Mouse (Mus musculus) cerebellum, postnatal 4 days (tissue): ENCODE measurements around the gene Ppil6.

ENCODE experiments used
- DNase-seq, 2 experiments: peaks; one replicate each; pipeline ENCODE4 v3.0.0; 2022; ENCODE audit warnings: low spot score in 2 of 2, mixed read lengths in 1 of 2

The Ppil6 gene

GRCm38 (mm10) chr10:41525696-41526095 is 35.5 kb downstream of the Ppil6 start:
- DNase-seq, result no peak

- no peak for DNase-seq
Observed at GRCm38 (mm10) chr10:41529972-41530371, 39.7 kb downstream of the Ppil6 start.

GRCm38 (mm10) chr10:41535991-41536390 is 45.8 kb downstream of the Ppil6 start:
- no peak for DNase-seq

DNA sequence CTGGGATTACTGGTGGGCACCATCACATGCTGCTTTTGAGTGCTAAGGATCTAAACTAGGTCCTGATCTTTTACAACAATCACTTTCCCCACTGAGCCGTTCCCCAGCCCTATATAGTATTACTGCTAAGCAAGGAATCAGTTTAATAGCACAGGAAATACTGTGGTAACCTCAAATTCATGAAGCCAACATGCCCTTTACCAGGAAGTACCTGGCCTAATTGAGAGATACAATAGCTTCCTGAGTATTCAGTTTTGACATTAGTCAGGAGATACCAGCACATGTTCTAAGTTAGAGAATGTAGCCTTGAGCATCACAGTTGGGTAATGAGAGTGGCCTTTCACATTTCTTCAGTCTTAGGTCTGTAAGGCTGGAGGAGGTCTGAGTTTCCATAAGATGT is 46.5 kb downstream of the Ppil6 start:
- DNase-seq, result no peak

GRCm38 (mm10) chr10:41537226-41537982 is 47.2 kb downstream of the Ppil6 start:
- no peak for DNase-seq

GRCm38 (mm10) chr10:41537983-41538330 is 47.7 kb downstream of the Ppil6 start:
- DNase-seq, result no peak

DNA sequence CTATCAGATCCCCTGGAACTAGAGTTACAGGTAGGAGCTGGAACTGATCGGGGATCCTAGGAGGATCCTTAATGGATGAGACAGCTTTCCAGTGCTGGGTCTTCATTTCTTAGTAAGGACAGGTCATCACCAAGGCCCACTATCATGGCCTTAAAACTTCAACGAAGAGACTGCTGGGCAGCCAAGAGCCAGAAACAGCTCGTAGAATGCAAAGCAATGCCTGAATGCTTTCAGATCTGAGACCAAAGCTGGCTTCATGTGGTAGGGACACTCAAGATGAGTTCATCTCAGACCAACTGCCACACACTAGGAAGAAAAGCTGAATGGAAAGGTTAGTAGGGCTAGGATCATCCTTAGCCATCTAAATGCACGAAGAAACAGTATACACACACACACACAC is 48.7 kb downstream of the Ppil6 start:
- no peak for DNase-seq

DNA sequence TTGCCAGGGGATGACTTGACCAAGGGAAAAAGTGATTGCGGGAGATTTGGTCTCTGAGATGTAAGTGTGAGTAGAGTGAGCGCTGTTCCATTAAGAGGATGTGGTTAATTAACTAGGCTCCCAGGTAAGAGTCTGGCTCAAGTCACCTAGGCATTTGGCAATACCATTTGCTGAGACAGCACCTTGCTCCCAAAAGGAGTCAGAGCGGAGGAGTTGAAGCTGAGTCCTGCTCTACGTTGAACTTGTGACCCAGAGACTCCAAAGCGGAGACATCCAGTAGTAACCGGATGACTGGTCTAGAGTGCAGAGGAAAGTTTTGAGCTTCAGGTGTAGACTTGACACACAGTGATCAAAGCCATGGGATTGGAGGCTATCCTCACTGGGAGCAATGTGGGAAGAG is 51.8 kb downstream of the Ppil6 start:
- DNase-seq, result no peak

GRCm38 (mm10) chr10:41543439-41543838 is 53.2 kb downstream of the Ppil6 start:
- DNase-seq, result no peak

DNA sequence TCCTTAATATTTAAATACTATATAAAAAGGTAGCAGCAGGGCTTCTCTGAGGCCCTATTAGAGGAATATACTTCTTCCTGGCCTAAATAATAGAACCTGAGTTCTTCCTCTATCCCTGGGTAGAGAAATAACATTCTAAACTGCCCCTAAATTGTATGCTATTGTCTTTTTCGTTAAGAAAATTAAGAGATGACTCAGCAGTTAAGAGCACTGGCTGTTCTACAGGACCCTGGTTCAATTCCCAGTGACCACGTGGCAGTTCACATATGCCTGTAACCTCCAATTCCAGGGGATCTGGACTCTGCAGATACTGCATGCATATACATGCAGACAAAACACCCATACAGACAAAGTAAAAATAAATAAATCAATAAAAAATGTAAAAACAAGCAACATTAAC is 53.6 kb downstream of the Ppil6 start:
- DNase-seq, result no peak

GRCm38 (mm10) chr10:41544481-41545190 is 54.4 kb downstream of the Ppil6 start:
- no peak for DNase-seq

- no peak for DNase-seq
Observed at GRCm38 (mm10) chr10:41545224-41545755, 55.1 kb downstream of the Ppil6 start.

DNA sequence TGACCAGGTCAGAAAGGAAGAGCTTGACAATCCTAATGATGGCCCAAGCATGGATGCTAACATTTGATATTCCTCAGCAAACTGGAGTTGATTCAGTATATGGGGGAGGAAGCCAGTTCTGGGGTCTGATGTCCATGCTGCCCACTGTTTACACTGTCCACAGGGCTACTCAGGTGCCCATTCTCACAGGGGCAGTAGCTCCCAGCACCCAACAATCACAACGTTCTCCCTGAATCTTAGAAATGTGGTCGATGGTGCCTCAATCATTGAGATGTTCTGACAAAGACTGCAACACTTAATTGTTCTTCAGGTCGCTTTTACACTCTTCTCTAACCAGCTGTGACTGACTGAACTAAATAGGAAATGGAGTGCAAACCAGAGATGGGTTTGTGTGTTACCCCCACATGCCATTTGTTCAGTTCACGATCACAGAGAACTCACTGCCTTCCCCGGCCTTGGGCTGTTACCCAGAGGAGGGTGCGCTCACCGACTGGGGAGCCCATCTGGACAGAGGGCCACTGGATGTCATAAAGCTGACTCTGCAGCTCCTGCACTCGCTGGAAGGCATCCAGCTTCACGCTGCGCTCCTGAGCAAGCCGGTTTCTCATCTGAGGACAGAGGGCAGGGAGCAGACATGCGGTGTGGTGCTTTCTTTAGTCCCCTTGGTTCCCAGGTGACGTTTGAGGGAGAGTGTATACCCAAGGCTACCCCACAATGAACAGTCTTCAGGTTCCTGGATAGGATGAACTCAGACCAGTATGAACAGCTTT is 56.3 kb downstream of the Ppil6 start:
- DNase-seq, result peak in 1 of 2 experiments; percentile 17

DNA sequence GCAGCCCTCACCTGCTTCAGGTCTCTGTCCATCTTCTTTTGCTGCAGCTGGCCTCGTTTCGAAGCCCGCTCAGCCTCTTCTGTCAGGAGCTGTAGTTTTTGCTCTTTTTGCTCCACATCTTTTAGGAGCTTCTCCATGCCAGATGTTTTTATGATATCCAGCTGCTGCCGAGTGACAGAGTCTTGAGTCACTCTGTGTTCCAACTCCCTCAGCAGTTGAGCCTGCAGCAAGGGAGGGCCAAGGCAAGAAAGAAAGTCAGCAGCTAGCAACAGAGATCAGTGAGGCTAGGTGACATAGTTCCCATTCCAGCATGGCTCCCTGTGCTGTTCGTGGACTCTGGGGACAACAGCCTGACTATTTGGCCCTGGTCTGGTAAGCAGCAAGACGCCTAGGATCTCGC is 60.5 kb downstream of the Ppil6 start:
- no peak for DNase-seq

- no peak for DNase-seq
Observed at GRCm38 (mm10) chr10:41552319-41552718, 62.1 kb downstream of the Ppil6 start.

DNA sequence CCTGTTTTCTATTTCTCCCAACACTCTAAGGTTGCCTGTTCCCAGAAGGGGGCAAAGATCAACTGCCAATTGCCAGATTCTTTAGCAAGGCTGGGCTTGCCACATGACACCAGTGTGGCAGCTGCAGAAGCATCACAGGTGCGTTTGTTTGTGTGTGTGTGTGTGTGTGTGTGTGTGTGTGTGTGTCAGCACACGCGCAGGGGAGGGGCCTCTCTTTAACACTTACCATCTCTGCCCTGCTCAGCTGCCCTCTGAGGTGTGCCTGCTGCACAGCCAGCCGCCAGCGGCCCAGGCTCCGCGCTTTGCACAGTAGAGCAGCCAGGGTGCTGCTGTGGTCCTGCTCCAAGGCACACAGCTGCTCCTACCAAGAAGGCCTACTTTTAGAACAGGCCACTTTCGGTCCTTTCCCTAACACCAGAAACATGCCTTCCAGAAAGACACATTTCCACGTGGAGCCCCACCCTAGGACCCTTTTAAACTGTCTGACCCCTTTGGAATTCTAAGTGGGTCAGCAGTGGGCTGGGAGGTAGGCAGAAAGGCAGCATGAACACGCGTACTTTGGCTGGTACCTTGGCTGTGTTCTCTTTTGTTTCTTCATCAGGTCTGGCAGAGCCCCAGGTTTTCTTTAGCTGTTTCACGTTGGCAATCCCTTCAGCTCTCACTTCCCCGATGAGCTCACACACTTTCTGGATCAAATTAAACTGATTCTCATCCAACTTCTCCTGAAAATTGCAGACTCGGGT is 62.8 kb downstream of the Ppil6 start:
- DNase-seq, result no peak

DNA sequence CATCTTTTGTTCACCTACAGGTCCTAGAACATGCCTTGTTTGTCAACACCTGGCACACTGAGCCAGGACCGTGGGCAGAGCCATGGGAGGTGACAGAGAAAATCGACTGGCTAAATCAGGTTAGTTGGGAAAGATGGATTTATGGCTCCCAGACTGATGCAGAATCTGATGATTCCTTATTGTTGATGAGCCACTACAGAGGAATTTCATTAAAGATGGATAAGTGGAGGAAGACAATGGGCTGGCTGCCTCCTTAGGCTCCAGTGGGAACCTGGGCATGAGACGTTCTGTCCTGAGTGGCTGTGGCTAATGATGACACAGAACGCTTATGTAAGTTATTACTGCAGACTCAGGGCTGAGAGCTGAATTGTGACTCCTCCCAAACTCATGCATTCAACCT is 63.5 kb downstream of the Ppil6 start:
- no peak for DNase-seq

- DNase-seq, result no peak
Observed at GRCm38 (mm10) chr10:41555081-41555480, 64.8 kb downstream of the Ppil6 start.

- DNase-seq, result no peak
Observed at GRCm38 (mm10) chr10:41558401-41558800, 68.2 kb downstream of the Ppil6 start.

DNA sequence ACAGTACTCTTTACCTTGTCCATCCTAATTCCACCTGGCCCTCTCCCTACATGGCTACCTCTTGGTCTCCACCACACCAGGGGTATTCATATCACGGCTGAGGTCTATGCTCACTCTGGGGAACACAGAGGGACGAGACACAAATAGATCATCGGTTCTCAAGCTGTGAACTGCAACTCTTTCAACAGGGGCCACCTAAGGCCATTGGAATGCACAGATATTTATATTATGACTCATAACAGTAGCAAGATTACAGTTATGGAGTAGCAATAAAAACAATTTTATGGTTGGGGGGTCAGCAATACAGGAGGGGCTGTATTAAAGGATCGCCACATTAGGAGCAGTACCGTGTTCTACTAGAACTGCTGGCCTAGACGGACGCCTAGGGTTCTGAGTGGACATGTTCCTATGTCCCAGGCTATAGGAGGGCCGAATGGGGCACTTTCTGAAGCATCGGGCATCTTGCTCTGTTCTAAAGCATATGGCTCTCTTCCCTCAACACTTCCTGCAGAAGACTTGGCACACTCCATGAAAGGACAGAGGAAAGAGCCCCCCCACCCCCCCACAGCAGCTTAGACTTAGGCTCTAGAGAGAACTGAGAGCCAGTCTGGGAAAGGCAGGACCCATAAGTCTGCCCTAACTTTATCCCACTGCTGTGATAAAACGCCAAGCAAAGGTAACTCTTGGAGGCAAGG is 71.6 kb downstream of the Ppil6 start:
- no peak for DNase-seq
